Mouse (Mus musculus) embryonic facial prominence, embryonic 11.5 days (tissue): ENCODE data around the gene Sec14l5. TPM values are rescaled to one million over a fixed set of nuclear protein-coding genes. Genes with fewer than 3 reads are reported as not detected.

Experiments
- ATAC-seq: fragments of 200-750 bp; cut with Nextera tagmentation; replicated peaks from 2 replicates; pipeline ENCODE4 v1.8.0; 2017; ENCODE audit warnings: low read depth; ENCODE audit not compliant: insufficient number of reproducible peaks, low FRiP score, low TSS enrichment
- DNase-seq: peaks from one replicate; pipeline ENCODE4 v3.0.0-alpha.2; 2015; ENCODE audit warnings: low spot score
- H3K27ac ChIP-seq: fragments of 300-500 bp; sonication (generic); replicated peaks from 2 replicates; pipeline ENCODE4 v1.5.1; 2014; ENCODE audit warnings: mild to moderate bottlenecking, low read depth, low read length, control low read depth
- H3K27me3 ChIP-seq: fragments of 300-500 bp; sonication (generic); 2 replicates; pipeline ENCODE4 v1.6.1; 2014; ENCODE audit warnings: mild to moderate bottlenecking, low read length, moderate library complexity, mixed read lengths; ENCODE audit not compliant: control insufficient read depth, insufficient read depth
- H3K36me3 ChIP-seq: fragments of 300-500 bp; sonication (generic); replicated peaks from 2 replicates; pipeline ENCODE4 v1.6.1; 2014; ENCODE audit warnings: low read depth, mild to moderate bottlenecking, low read length, moderate library complexity, mixed read lengths; ENCODE audit not compliant: control insufficient read depth, insufficient read depth
- H3K4me1 ChIP-seq: fragments of 300-500 bp; sonication (generic); 2 replicates; pipeline ENCODE4 v1.6.1; 2014; ENCODE audit warnings: low read length, mixed read lengths; ENCODE audit not compliant: control insufficient read depth, insufficient read depth
- H3K4me2 ChIP-seq: fragments of 300-500 bp; sonication (generic); 2 replicates; pipeline ENCODE4 v1.6.1; 2014; ENCODE audit warnings: low read depth, mild to moderate bottlenecking, control low read depth, low read length, moderate library complexity
- H3K4me3 ChIP-seq: fragments of 300-500 bp; sonication (generic); 2 replicates; pipeline ENCODE4 v1.5.1; 2014; ENCODE audit warnings: low read depth, low read length, control low read depth
- H3K9ac ChIP-seq: fragments of 300-500 bp; sonication (generic); replicated peaks from 2 replicates; pipeline ENCODE4 v1.6.1; 2014; ENCODE audit warnings: mild to moderate bottlenecking, control low read depth, low read length
- H3K9me3 ChIP-seq: fragments of 300-500 bp; sonication (generic); replicated peaks from 2 replicates; pipeline ENCODE4 v1.6.1; 2016; ENCODE audit warnings: mild to moderate bottlenecking, low read length, inconsistent platforms, mixed read lengths; ENCODE audit not compliant: control insufficient read depth
- WGBS: fragments of 180-500 bp; shearing (Covaris S2); extraction: QIAGEN DNeasy Blood & Tissue Kit; methylation state at CpG from one replicate; pipeline ENCODE4 v1.1.7; 2014; 5-methylcytosine and 5-hydroxymethylcytosine counted together
- polyA plus RNA-seq: library from polyadenylated mRNA; unstranded; fragments of >200 nt; fragmentation: Nextera tagmentation; extraction: Ambion mirVana; gene quantifications from 2 replicates; pipeline ENCODE4 v1.2.1, GENCODE M21; 2014

Sec14l5 gene
- polyA plus RNA-seq, 1 experiment from 2014 or later = 0.07 TPM

DNA sequence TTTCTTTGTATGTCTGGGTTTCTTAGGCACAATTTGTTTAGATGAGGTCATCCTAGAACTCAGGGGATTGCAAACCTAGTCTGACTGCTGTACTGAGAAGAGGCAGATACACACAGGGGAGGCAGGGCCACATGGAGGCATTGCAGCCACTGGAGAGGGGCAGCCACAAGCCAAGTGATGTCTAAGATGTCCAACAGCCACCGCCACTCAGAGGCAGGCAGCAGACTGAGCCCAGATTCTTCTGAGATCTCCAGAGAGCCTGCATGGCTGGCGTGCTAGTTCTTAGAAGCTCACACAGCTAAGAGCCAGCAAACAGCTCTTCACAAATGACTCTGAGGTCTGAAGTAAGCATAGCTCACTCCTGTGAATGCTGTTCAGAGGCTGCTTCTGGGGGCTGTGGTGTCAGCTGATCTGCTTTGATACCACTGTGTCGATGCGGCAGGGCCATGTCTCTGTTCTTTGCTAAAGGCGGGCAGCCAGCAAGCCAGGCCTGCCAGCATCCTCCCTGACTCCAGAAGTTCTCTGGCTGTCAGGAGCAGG, 58.6 kb downstream of the Sec14l5 start:
- whole genome bisulfite sequencing = 92% methylated on average over 5 of the region's 5 CpGs
- no peak for DNase-seq
- no peak overlapping the region for H3K4me2 ChIP-seq

DNA sequence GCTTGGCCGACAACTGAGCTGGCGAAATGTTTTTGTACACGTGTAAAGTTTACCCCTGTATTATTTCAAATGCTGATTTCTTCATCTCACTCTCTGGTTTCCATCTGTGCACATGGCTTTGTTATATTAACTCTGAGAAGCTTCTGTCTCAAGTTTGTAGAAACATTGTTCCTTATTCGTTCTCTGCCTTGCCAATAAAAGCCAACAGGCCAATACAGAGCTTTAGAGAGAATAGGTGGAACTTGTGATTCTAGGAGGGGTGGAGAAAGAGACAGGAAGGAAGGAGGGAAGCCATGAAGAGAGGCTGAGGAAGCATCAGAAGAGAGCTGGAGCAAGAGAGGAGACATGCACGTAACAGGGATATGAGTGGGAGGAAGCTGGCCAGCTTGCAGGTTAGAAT, 59.1 kb downstream of the Sec14l5 start:
- Histone ChIP-seq H3K27me3 (no peaks in the 10 kb centered on the region), H3K27ac (no peak overlapping the region), H3K36me3 (no peaks in the 10 kb centered on the region), H3K4me2 (no peak overlapping the region), H3K9ac (no peak overlapping the region), H3K4me3 (no peak overlapping the region), H3K9me3 (no peaks in the 10 kb centered on the region), H3K4me1 (no peaks in the 10 kb centered on the region)
- DNase-seq = no peak
- ATAC-seq = no peak
- 71% methylated on average over 5 of the region's 5 CpGs for WGBS

More for the DNA sequence above, 58.6 kb downstream of the Sec14l5 start:
- no peaks in the 10 kb centered on the region for H3K4me1 ChIP-seq
- H3K27ac ChIP-seq = no peak overlapping the region
- no peaks in the 10 kb centered on the region for H3K36me3 ChIP-seq
- no peak overlapping the region for H3K9ac ChIP-seq
- ATAC-seq = no peak
- no peak overlapping the region for H3K4me3 ChIP-seq
- no peaks in the 10 kb centered on the region for H3K9me3 ChIP-seq
- no peaks in the 10 kb centered on the region for H3K27me3 ChIP-seq

DNA sequence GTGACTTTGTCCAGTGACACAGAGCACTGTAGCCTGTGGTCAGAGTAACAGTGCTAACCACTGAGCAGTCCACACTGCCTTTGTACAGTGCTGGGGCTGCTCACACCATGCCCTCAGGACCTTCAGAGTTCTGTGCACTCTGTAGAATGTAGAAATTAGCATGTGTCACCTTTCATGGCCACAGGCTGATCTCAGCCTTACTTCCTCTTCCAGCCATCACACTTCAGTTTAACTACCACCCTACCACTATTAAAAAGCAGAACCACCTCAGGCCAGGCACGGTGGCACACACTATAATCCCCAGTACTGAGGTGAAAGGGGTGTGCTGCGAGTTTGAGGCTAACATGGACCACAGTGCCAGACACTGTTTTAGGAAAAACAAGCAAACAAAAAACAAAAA, 63.5 kb downstream of the Sec14l5 start:
- 69% methylated on average over 2 of the region's 2 CpGs for WGBS

GRCm38 (mm10) chr16:5212150-5212549, 65.2 kb downstream of the Sec14l5 start:
- Histone ChIP-seq H3K4me1 (no peaks in the 10 kb centered on the region), H3K9me3 (no peaks in the 10 kb centered on the region), H3K36me3 (no peaks in the 10 kb centered on the region), H3K4me2 (no peak overlapping the region), H3K4me3 (no peak overlapping the region), H3K9ac (no peak overlapping the region), H3K27ac (no peak overlapping the region), H3K27me3 (no peaks in the 10 kb centered on the region)
- WGBS = 86% methylated on average over 3 of the region's 3 CpGs
- ATAC-seq (no peak), DNase-seq (no peak)

More for the DNA sequence above, 63.5 kb downstream of the Sec14l5 start:
- no peak overlapping the region for H3K4me2 ChIP-seq
- no peak for ATAC-seq
- H3K4me1 ChIP-seq = no peaks in the 10 kb centered on the region
- no peak overlapping the region for H3K9ac ChIP-seq
- no peaks in the 10 kb centered on the region for H3K36me3 ChIP-seq
- no peaks in the 10 kb centered on the region for H3K27me3 ChIP-seq
- DNase-seq = no peak
- H3K9me3 ChIP-seq = no peaks in the 10 kb centered on the region
- no peak overlapping the region for H3K4me3 ChIP-seq
- no peak overlapping the region for H3K27ac ChIP-seq

DNA sequence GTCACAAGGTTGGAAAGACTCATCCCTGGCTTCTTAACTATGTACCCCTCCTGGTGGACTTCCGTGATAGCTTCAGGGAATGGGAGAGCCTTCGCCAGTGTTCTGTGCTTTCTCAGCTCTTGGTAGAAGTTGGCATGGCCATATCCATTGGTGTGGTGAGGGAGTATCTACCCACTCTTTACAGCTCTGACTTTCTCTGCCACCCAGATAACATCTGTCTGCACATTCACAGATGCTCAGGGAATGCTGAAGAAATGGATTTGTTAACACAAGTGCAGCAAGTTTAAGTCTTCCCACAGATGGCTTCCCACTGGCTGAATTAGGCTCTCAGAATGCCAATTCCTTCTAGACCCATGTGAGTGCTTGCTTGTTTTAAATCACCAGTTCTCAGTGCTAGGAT, 67.2 kb downstream of the Sec14l5 start:
- Histone ChIP-seq H3K4me2 (no peak overlapping the region), H3K4me1 (no peaks in the 10 kb centered on the region), H3K36me3 (no peaks in the 10 kb centered on the region), H3K4me3 (no peak overlapping the region), H3K27ac (no peak overlapping the region), H3K9ac (no peak overlapping the region), H3K9me3 (no peaks in the 10 kb centered on the region), H3K27me3 (no peaks in the 10 kb centered on the region)
- 78% methylated on average over 2 of the region's 2 CpGs for WGBS
- ATAC-seq = no peak
- DNase-seq = no peak

DNA sequence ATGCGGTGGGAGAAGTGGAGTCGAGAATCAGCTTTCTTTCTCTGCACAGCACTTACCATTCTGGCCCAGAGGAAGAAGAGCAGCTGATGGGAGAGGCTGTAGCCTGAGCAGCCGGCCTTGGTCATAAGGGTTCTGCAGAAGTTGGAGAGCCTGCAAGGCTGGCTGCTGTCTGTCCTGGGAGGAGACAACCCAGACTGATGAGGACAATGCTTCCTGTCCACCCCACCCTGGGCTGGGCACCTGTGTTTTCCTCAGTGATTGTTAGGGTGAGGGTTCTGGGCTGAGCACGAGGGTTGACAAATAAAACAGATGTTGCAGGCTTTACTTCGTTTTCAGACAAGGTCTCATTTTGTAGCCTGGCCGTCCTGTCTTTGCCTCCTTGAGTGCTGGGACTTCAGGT, 69.8 kb downstream of the Sec14l5 start:
- no peaks in the 10 kb centered on the region for H3K36me3 ChIP-seq
- WGBS = 63% methylated on average over 6 of the region's 6 CpGs
- ATAC-seq = no peak

GRCm38 (mm10) chr16:5217341-5218133, 70.6 kb downstream of the Sec14l5 start:
- H3K9me3 ChIP-seq = no peaks in the 10 kb centered on the region
- H3K4me2 ChIP-seq = no peak overlapping the region
- no peaks in the 10 kb centered on the region for H3K4me1 ChIP-seq
- no peak overlapping the region for H3K4me3 ChIP-seq
- no peak overlapping the region for H3K9ac ChIP-seq
- 67% methylated on average over 5 of the region's 5 CpGs for WGBS
- DNase-seq (no peak), ATAC-seq (no peak)
- no peak overlapping the region for H3K27ac ChIP-seq
- H3K36me3 ChIP-seq = no peaks in the 10 kb centered on the region
- H3K27me3 ChIP-seq = peaks cover 3% of the 10 kb centered on the region; the same call in 1 of the 2 replicates

More for the DNA sequence above, 69.8 kb downstream of the Sec14l5 start:
- no peak for DNase-seq
- no peaks in the 10 kb centered on the region for H3K4me1 ChIP-seq
- H3K4me2 ChIP-seq = no peak overlapping the region
- no peak overlapping the region for H3K9ac ChIP-seq
- H3K27me3 ChIP-seq = peaks cover 3% of the 10 kb centered on the region; the same call in 1 of the 2 replicates
- no peak overlapping the region for H3K4me3 ChIP-seq
- H3K27ac ChIP-seq = no peak overlapping the region
- H3K9me3 ChIP-seq = no peaks in the 10 kb centered on the region

GRCm38 (mm10) chr16:5221403-5221802, 74.5 kb downstream of the Sec14l5 start:
- Histone ChIP-seq H3K27me3 (peaks cover 3% of the 10 kb centered on the region; the same call in 1 of the 2 replicates), H3K36me3 (no peaks in the 10 kb centered on the region), H3K9me3 (no peaks in the 10 kb centered on the region), H3K27ac (no peak overlapping the region), H3K4me1 (no peaks in the 10 kb centered on the region), H3K4me2 (no peak overlapping the region), H3K4me3 (no peak overlapping the region), H3K9ac (no peak overlapping the region)
- DNase-seq (no peak), ATAC-seq (no peak)
- WGBS = 79% methylated on average over 4 of the region's 4 CpGs
